Mouse (Mus musculus) frontal cortex, postnatal 25 days (tissue): ENCODE measurements around the gene Olfr1148.

Source experiments
- DNase-seq, 2 experiments: peaks; one replicate each; pipeline ENCODE4 v3.0.0; 2022; ENCODE audit warnings: low spot score in 2 of 2

The Olfr1148 gene

GRCm38 (mm10) chr2:87830233-87830632 lies at the start of gene Olfr1148:
Gene Olfr1148, plus strand, starts transcription at chr2:87830533.
- DNase-seq: no peak

GRCm38 (mm10) chr2:87800292-87800691 lies 30.0 kb upstream of the Olfr1148 start, which contains the start of gene Olfr1143:
Gene Olfr1143, plus strand, starts transcription at chr2:87800592.
- DNase-seq: no peak

- no peak for DNase-seq
These were observed 20.8 kb upstream of the Olfr1148 start, which contains the start of gene Olfr1145 for GRCm38 (mm10) chr2:87809522-87809921. Gene Olfr1145, plus strand, starts transcription at chr2:87809822.

- no peak for DNase-seq
These were observed 13.4 kb downstream of the Olfr1148 start, which contains the start of gene Olfr1150-ps1 for GRCm38 (mm10) chr2:87843693-87844092. Gene Olfr1150-ps1, plus strand, starts transcription at chr2:87843993.

GRCm38 (mm10) chr2:87855562-87855961 lies 25.2 kb downstream of the Olfr1148 start, which contains the start of gene Olfr1151:
Gene Olfr1151, plus strand, starts transcription at chr2:87855862.
- DNase-seq: no peak

- DNase-seq: no peak
These were observed 35.9 kb downstream of the Olfr1148 start, which contains the start of gene Olfr1152 for GRCm38 (mm10) chr2:87866192-87866591. Gene Olfr1152, plus strand, starts transcription at chr2:87866492.
